Mouse (Mus musculus): ENCODE results near the gene Olfr736.

The Olfr736 gene

GRCm38 (mm10) chr14:50380863-50381262, at the start of gene Olfr736:
Gene Olfr736, plus strand, starts transcription at chr14:50381163.
- no peak for DNase-seq (ENCODE audit: low spot score in 2 of 2)

GRCm38 (mm10) chr14:50348796-50349195, 32.2 kb upstream of the Olfr736 start, which contains the start of gene Olfr735:
Gene Olfr735, minus strand, starts transcription at chr14:50348872.
- DNase-seq (ENCODE audit: low spot score in 2 of 2), result no peak

- no peak for DNase-seq (ENCODE audit: low spot score in 2 of 2)
Measured at GRCm38 (mm10) chr14:50352438-50352837, 28.5 kb upstream of the Olfr736 start.

GRCm38 (mm10) chr14:50356725-50357124, 24.2 kb upstream of the Olfr736 start:
- DNase-seq (ENCODE audit: low spot score in 2 of 2), result no peak

GRCm38 (mm10) chr14:50357593-50357992, 23.4 kb upstream of the Olfr736 start, which contains the start of gene Tlr11:
Gene Tlr11, plus strand, starts transcription at chr14:50357914.
- DNase-seq (ENCODE audit: low spot score in 2 of 2), result no peak

- DNase-seq (ENCODE audit: low spot score in 2 of 2), result no peak
Measured at GRCm38 (mm10) chr14:50360480-50360879, 20.5 kb upstream of the Olfr736 start.

- no peak for DNase-seq (ENCODE audit: low spot score in 2 of 2)
Measured at GRCm38 (mm10) chr14:50363561-50363960, 17.4 kb upstream of the Olfr736 start.

- no peak for DNase-seq (ENCODE audit: low spot score in 2 of 2)
Measured at GRCm38 (mm10) chr14:50407268-50407667, 26.3 kb downstream of the Olfr736 start, which contains the start of gene Olfr738. Gene Olfr738, plus strand, starts transcription at chr14:50407568.

- no peak for DNase-seq (ENCODE audit: low spot score in 2 of 2)
Measured at GRCm38 (mm10) chr14:50418326-50418725, 37.4 kb downstream of the Olfr736 start, which contains the start of gene Olfr739. Gene Olfr739, plus strand, starts transcription at chr14:50418626.

Data from spleen, postnatal 36 days (tissue).